Mouse (Mus musculus): ENCODE data around the gene Vegfb.

Gene Vegfb

DNA sequence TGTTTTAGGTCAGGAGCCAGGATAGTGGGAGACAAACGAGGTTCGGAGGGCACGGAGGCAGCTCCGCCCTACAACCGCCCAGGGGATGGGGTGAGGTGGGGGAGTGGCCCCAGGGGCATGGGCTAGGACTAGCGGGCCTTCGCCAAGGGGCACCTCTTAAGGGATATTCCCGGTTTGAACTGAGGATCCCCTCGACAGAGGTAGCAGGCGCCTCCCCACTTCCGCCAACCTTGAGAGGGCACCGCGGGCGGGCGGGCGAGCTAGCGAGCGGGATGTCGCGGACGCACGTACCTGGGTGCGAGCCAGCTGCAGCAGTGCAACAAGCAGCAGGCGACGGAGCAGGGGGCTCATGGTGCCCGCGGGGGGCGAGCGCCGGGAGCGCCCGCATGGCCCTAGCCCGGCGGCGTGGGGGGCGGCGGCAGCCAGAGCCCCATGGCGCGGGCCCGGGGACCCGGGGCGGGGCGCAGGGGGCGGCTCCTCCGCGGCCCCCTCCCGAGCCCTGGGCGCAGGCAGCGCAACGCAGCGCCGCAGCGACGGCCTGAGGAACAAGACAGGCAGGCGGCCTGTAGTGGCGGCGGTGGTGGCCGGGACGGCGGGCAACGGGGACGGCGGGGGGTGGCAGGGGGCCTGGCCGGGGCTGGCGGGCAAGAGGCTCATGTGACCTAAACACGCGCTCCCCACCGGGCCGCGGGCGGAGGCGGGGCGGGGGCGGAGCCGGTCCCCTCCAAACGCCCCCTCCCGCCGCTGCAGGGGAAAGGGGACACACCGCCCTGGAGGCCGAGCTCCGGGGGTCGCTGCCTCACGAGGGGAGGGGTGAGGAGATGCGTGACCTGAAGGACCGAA lies at the start of gene Vegfb:
Gene Vegfb, minus strand, starts transcription at position 591 of the 843 bp plus-strand sequence.
- peak in 1 of 2 experiments; percentile 54 for DNase-seq (ENCODE audit: low spot score in 2 of 2)

DNA sequence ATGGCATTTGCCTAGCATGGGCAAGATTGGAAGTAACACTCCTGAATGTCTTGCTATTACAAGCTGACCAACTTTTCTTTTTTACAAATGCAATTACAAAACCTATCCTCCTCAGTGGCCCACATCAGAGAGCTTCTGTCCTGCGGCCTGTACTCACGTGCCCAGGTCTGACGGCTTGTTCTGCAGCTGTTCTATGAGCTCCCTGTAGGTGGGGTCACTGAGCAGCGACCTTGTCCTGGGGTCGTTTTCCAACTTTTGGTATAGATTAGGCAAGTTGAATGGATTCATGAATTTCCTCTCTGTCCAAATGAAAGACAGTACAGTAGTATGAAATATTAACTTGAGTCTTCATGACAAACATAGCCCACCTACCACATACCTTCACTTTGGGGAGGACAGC lies 46.6 kb upstream of the Vegfb start:
- DNase-seq (ENCODE audit: low spot score in 2 of 2), result no peak

DNA sequence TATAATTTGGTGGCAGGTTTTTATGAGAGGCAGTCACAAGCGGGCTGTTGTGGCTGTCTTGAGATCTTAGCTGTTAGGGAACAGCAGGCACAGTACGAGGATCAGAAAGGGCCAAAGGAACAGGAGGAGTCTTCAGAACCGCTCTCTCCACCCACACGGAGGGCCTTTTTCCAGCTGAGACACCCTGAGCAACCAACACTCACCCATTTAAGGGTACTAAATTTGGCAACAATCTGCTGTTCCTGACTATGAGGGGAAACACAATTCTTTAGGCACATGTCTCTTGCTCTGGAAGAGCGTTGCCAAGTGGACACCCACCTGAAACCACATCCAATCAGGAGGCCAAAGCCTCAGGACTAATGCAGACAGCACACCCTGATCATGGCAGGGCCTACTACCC lies 42.1 kb upstream of the Vegfb start:
- DNase-seq (ENCODE audit: low spot score in 2 of 2), result peak; percentile 60 to 80

DNA sequence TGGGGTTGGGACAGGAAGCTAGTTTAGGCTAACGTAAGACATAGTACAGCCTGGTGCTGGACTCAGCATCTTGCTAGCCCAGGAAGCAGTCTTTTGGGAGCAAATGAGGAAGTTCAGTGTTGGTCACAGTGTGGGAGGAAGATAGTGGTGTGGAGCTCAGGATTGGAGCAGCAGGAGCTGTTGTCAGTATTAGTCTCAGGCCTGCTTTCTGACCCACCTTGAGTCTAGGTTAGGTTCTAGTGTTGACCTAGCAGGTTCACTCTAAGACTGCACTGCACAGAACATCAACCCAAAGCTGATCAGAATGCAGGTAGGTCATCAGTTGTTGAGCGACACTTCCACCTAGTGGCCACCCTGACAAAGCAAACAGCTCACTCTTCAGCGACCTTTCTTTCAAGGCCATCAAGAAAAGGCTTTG lies 32.8 kb upstream of the Vegfb start:
- DNase-seq (ENCODE audit: low spot score in 2 of 2), result no peak

DNA sequence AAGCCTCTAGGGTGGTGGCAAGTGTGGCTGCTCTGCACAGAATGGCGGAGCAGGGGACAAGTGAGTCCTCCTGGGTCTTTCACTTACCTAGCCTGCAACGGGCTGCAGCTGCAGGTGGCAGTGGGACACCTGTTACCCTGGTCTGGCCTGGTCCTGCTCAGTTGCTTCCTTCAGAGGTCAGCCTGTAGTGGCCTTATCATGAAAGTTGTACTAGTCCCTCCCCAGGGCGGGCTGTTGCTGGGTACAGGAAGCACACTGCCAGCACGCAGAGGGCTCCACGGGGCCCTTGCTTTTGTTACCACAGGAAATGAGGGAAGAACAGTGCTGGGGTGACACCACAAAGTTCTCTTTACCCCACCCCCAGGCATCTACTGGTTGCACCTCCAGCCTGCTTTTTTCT lies 31.7 kb upstream of the Vegfb start, which contains the start of gene Fermt3:
Gene Fermt3, minus strand, starts transcription at position 279 of the 400 bp plus-strand sequence.
- no peak for DNase-seq (ENCODE audit: low spot score in 2 of 2)

DNA sequence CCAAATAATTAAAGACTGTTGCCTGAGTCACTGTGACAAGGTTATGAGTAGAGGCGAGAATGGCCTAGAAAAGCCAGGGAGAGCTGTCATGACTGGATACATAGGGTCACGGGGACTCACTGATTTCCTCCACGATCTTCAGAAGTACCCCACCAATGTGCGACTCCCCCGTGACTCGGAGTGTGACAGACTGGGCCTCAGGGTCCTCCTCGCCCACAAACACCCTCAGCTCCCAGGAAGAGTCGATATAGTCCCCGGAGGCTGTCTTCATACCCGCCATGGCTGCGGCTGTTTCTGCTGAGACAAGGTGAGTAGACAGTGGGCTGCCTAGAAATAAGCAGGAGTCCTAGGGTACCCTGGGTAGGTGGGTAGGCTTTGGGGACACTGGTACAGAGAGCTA lies 31.1 kb upstream of the Vegfb start:
- no peak for DNase-seq (ENCODE audit: low spot score in 2 of 2)

DNA sequence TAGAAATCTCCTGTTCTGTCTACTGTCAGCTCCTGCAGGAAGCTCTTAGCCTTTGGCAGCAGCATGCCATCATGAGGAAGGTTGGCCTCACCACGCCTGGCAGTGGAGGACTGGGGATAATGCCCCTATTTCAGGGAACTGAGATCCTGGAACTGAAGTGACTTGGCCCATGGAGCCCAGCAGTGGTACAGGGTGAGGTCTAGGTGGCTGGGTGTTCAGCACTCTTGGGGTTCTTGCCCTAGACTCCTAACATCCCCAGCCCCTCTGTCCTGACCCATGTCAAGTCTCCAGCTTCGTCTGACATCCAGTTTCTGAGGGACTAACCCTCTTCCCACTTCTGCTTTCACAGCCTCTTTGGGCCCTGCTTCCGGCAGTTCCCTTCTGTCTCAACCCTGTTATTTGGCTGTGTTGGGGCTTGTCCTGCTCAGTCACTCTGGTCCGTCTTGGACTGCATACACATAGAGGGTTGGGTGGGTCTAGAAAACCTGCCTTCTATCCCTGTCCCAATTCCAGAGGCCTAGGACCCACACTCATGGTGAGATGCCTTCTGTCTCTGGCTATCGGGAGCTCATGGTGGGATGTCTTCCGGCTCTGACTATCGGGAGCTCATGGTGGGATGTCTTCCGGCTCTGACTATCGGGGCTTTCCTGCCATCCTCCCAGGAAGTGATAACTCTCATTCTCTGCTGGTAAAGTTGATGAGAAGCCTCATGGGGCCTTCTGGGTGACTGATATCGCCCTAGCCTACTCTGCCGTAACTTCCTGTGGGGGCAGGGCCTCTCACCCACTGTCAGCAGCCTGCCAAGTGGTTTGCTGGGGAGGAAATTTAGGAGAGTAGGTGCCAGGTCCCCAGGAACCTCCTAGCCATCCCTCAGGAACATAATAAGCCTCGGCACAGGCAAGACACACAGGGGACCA lies 30.3 kb upstream of the Vegfb start:
- no peak for DNase-seq (ENCODE audit: low spot score in 2 of 2)

DNA sequence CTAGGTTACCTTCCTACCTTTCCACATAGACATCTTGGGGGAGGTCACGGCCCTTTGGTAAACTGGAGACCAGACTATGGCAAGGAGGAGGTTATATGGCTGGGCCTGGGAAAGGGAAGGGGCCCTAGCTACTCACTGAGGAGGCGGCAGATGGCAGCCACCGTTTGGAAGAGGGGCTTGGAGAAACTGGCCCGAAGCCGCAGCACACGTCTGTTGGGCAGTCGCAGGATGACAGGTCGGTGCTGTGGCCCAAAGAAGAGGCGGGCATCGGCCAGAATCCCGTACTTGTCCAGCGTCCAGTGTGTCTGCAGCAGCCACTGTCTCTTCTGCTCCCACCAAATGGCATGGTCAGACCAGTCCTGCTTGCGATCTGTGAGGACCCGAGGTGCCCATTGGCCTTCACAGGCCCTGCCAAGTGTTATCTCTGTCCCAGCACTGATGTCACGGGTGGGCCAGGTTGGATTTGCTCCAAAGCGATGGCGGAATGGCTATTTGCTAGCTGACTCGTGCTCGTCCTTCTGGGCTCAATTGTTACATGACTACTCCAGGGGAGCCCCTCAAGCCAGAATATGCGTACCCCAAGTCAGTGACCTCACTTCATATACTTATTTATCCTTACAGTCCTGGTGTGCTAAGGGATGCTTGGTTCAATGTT lies 27.2 kb upstream of the Vegfb start:
- DNase-seq (ENCODE audit: low spot score in 2 of 2), result no peak

DNA sequence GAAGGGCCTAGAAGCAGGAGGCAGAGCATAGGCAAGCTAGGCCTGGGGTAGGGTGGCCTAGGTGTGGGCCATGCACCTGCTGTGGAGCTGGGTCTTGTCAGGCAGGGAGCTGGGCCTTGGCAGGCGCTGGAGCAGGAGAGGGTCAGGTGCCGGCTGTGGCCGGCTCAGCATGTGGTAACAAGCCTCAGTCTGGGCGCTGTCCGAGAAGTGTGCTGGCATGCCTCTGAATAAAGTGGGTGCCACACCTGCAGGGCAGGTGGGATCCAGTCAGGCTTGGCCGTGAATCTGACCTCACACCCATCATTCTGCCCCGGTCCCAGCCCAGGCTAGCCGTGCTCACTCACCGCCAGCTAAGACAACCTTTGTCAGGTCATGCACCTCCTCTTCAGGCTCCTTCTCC lies 26.5 kb upstream of the Vegfb start:
- no peak for DNase-seq (ENCODE audit: low spot score in 2 of 2)

DNA sequence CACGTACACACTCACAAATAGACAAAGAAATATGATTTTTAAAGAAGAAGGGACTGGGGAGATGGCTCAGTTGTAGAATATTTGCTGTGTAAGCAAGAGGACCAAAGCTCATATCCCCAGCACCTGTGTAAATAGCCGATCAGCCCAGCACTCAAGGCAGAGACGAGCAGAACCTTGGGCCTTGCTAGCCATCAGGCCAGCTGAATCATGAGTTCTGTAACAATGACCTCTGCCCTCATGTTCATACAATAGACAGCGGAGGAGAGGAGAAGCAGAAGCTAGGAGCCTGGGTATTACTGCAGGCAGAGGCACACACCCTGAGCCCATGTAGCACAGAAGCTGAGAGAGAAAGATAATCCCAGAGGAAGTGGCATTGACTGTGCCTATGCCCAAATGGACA lies 25.0 kb upstream of the Vegfb start:
- no peak for DNase-seq (ENCODE audit: low spot score in 2 of 2)

DNA sequence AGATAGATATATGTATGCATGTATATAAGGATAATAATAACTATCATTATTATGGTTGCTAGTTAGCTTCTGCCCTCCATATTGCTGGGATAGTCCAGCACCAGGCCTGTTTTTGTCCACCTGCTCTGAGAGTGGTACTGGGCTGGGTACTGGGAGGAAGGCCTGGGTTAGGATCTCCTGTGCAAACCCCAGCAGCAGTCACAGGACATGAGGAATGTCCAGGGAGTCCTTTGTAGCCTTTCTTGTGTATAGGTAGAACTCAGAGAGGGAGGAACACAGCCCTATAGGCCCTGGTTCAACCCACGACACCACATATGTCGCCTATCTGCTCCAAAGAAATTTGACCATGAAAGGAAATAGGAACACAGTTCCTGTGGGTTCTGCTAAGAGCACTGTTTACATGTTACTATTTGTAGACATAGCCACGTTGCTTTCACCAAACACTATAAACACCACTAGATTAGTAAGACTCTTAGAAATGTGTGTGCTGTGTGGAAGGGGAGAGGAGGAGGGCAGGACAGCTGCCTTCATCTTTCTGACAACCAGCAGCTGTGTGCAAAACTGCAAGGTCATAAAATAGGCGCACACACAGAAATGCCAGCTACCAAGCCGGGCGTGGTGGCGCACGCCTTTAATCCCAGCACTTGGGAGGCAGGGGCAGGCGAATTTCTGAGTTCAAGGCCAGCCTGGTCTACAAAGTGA lies 19.6 kb upstream of the Vegfb start:
- no peak for DNase-seq (ENCODE audit: low spot score in 2 of 2)

DNA sequence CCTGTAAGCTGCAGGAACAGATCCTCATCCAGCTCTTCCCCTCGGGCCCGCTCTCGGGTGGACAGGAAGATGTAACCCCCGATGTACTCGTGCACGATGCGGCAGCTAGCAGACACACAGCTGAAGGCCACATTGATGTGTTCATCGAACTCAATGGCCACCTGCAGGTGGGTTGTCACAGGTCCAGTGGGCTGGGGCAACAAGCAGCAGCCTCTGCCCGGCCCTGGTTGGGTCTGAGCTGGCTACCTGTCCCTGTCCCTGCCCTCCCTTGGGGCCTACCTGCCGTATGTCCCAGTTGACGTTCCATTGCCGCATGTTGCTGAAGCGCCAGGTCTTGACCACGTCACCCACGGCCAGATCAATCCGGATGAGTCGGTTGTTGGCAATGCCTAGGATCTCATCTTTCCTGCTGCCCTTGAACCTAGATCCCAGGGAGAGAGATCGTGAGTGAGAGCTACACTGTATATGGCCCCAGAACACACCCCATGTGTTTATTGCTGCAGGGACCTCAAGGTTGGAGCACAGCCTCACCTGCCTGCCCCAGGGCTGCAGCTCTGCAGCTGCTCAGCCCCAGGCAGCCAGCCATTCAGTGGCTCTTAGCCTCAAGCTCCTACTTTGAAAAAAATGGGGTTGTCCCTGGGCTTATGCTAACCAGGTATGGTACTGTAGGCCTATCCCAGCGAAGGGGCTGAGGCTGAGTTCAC lies 12.1 kb upstream of the Vegfb start:
- DNase-seq (ENCODE audit: low spot score in 2 of 2), result no peak

DNA sequence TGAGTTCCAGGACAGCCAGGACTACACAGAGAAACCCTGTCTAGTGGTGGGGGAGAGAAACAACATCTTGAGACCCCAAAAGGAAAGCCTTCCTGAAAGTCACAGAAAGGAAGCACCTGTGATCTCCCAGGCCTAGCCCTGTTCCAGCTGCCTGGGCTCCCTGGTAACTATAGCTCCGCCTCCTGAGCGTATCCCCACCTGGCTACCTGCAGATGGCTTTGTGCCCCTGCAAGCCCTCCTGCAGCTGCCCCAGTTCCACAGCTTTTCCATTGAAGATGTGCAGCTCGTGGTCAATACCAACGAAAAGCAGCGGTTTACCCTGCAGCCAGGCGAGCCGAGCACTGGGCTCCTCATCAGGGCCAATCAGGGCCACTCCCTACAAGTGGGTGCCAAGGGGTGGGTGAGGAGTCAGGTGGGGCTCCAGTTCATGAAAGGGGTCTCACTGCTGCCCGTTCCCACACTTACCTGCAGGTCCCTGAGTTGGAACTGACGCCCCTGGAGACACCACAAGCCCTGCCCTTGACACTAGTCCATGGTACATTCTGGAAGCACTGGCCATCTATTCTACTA lies 10.4 kb upstream of the Vegfb start:
- DNase-seq (ENCODE audit: low spot score in 2 of 2), result no peak

DNA sequence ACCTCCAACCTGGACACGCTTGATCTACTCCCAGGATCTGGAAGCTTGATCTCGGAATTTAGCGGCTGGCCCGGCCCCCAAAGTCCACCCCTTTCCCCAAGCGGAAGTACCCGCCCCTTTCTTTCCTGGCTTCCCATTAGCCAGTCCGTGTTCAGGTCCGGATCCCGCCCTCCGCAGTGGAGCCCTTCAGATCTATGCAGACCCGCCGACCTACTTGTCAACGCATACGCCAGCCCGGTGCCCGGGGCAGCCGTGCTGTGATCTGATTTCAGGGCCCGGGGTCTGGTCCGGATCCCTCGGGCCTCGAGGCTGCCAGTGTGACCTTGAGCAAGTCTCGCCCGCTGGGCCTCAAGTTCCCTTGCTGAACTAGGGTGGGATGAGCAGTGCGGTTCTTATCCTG lies 8.6 kb upstream of the Vegfb start, which contains the start of the genes Nudt22 and Trpt1:
Gene Nudt22, minus strand, starts transcription at position 112 of the 400 bp plus-strand sequence.
Gene Trpt1, plus strand, starts transcription at position 126 of the 400 bp plus-strand sequence.
- peak; percentile 75 to 83 for DNase-seq (ENCODE audit: low spot score in 2 of 2)

DNA sequence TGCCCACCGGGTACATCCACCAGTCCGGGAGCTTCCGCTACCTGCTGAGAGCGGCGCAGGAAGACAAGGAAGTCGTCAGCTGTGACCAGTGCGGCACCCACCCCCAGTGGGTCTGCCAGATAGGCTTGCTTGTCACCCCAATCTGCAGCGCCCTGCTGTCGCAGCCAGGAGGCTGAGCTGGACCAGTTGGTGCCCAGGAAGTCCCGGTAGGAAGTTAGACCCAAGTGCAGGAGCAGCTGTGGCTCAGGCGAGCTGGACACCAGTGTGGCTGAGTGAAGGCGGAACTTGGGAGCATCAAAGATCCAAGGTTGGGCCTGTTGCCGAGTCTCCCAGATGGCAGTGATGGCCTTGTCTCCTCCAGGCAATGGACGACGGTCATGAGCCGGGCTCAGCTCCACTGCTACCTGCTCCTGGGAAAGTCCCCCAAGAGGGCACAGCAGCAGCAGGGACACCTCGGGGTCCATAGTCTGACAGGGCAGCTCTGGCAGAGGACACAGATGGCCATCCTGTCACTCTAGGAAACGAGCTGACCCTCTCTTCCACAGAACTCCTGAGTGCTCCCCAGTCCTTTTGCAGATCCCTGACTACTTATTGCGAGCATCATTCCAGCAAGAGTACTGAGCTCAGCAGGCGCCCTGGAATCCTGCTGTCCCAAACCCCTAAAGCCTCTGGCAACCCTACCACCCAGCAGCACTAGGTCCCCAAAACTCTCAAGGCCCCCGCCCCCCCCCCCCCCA lies 8.0 kb upstream of the Vegfb start:
- DNase-seq (ENCODE audit: low spot score in 2 of 2), result no peak

DNA sequence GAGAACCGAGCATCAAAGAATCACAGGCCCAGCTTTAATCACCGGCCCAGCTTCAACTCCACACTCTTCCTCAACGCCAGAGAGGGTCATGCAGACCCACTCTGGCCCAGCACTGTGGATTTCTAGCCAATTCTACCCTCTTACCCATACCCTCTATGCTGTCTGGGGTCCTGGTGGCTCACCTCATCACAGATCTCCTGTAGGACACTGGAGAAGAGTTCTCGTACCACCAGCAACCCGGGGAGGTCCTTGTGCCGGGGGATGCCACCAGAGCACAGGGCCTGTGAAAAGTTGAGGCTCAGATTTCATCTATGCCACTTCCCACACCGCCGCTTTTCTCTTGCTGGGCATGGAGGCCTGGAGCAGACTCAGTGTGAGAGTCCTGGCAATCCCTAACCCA lies 7.0 kb upstream of the Vegfb start:
- DNase-seq (ENCODE audit: low spot score in 2 of 2), result no peak

DNA sequence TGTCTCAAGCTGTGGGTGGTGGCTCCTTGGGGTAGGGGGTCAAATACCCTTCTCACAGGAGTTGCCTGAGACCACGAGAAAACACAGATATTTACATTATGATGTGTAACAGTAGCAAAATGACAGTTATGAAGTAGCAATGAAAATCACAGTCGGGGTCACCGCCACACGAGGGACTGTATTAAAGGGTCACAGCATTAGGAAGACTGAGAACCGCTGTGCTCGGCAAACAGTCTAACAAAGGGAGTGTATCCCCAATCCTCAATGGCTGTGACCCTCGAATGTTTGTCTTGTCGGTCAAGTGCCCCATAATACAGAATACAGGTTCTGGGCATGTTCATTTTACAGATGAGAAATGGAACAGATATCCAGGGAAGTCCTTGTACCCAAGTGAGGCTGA lies 6.6 kb upstream of the Vegfb start:
- DNase-seq (ENCODE audit: low spot score in 2 of 2), result no peak

DNA sequence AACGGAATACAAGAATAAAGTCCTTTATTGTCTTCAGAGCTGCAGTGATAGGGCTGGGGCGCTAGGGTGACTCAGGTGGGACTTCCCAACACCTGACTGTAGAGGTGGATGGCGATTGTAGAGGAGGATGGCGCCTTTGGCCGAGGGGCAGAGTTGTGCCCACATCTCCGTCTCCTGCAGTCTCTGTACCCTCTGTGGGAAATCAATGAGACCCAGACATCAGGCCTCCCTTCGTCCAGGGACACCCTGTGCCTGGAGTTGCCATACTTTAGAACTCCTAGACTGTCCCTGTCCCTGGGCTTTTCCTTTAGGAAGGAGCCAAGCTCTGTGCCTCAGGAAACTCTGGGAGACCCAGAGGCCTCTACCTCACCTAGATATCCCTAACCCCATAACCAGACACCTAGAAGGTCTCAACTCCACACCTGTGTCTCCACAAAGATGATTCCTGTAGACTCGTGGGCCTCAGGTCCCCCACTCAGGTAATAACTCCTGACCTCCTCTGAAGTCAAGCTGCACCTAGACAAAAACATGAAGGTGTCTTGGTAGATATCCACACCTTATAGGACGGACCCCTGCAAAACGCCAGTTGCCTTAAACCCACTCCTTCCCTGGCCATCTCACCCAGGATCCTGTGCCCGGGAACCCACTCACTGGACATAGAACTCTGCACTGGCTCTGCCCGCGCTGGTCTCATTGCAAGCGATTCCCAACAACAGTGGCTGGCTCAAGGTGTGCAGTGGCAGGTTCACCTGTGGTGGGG lies 5.7 kb upstream of the Vegfb start:
- DNase-seq (ENCODE audit: low spot score in 2 of 2), result no peak
